Mouse (Mus musculus): ENCODE data around the gene Ankrd6.

The Ankrd6 gene

DNA sequence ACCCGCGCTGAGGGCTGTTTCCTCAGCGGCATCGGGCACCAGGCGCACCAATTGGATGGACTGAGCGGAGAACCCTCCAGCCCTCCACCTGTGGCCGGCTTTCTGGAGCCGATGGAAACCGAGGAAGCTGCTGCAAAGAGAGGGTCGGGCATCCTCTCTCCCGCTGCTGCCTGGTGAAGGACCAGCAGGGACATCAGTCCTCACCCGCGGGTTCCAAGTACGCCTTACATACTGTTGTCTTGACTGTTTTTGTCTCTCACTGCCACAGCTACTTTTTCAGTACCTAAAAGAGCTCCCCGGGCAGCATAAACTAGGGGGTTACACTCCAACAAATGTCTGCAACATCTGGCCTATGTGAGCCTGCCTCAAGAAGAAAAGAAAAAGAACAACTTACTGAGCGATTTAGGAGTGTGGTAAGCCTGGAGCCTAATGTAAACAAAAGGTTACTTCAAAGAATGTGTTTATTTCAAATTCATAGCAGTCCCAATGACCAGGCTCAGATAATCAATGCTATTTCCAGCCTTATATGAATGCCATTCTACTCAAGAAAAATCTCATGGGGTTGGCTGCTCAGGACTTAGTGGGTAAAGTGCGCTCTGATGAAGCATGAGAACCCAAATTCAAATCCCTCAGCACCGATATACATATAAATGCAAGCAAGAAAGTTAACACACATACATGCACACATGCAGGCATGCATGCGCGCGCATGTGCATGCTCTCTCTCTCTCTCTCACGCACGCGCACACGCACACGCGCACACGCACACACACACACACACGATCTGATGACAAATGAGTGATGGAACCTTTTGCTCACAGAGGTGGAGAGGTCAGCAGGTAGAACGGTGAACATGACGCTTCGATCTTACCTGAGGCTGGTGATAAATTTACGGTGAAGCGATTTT, 647 bp upstream of the Ankrd6 start:
- no peak for DNase-seq (ENCODE audit: low spot score in 2 of 2)

DNA sequence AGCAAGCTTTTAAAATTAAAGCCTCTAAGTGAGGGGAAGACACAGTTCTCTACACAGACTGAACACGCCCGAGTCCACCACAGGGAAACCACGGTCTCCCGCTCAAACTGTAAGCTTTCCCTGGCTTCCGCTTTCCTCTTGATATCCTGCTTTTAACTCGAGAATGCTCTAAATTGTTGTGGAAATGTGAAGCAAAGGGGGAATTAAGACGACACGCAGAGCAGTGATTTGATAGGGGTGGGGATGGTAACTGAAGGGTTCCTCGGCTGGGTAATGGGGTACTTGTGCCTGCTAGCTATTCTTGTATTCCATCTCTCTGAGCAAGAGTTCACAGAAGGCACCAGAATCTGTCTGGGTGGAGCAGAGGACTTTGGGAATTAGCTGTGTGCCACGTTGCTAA, 1.9 kb downstream of the Ankrd6 start:
- DNase-seq (ENCODE audit: low spot score in 2 of 2), result no peak

DNA sequence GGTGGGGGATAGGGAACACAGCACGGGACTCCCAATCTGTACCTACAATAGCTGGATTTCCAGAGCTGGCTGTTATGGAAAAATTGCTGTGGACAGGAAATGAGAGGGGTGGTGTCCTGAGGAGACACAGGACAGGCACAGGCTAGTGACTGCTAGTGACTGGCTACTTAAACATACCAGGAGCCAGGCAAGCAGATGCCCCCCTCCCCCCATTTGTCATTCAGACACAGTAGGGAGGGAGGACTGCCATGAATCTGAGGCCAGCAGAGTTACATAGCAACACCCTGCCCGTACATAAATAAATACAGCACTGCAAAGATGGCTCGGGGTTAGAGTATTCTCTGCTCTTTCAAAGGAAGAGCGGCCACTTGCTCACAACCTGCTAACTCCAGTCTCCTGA, 3.0 kb downstream of the Ankrd6 start:
- DNase-seq (ENCODE audit: low spot score in 2 of 2), result no peak

GRCm38 (mm10) chr4:32940984-32941383, 9.7 kb downstream of the Ankrd6 start:
- DNase-seq (ENCODE audit: low spot score in 2 of 2), result no peak

DNA sequence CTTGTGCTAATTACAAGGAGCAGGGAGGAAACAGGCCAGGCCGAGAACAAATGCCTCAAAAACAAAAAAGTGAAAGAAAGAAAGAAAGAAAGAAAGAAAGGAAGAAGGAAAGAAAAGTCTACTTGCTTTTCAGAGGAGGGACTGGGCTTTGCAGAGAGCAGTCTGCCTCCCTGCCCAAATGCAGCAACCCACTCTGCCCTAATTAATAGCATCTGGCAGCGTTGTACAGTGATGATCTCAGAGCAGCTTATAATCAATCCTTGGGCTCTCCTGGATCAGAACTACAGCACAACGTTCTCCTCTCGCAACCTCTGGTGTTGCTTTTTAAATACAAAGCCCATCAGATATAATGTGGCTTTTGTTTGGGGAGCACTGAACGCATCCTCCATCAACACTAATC, 10.7 kb downstream of the Ankrd6 start:
- DNase-seq (ENCODE audit: low spot score in 2 of 2), result no peak

- DNase-seq (ENCODE audit: low spot score in 2 of 2), result peak in 1 of 2 experiments; percentile 23
Observed at GRCm38 (mm10) chr4:32939521-32939920, 11.1 kb downstream of the Ankrd6 start.

DNA sequence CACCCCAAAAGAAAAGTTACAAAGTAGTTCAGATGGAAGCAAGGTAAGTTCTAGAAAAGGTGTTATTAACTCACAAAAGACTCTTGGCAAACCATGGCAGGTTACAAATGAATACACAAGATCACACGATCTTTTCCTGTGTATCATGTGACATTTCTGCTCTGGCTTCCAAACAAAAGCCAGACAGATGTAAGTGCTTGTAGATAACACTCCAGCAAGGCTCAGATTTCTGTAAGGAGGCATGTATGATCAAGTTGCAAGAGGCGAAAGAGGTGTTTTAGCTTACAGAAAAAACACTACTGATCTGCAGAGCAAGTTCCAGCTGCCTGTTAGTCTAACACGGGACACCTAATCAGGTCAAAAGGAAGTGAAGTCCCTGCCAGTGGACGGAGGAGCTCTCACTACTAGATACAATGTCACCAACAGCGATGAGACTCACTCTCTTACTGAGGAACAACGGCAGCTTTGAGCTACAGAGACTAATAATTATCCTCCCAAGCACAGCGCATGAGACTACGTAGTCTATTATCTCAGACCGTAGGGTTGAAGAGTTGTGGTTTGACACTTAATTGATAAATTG, 13.8 kb downstream of the Ankrd6 start:
- no peak for DNase-seq (ENCODE audit: low spot score in 2 of 2)

DNA sequence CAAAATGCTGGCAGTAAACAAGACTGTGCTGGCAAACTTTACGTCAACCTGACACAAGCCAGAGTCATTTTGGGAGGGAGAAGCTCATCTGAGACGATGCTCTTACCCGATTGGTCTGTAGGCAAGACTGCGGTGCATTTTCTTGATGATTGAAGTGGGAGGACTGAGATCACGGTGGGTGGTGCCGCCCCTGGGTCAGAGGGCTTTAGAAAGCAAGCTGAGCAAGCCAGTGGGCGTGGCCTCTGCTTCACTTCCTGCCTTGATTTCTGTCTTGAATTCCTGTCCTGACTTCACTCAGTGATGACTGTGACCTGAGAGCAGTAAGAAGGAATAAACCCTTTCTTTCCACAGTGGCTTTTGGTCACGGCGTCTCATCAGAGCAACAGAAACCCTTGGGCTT, 18.6 kb downstream of the Ankrd6 start:
- DNase-seq (ENCODE audit: low spot score in 2 of 2), result no peak

DNA sequence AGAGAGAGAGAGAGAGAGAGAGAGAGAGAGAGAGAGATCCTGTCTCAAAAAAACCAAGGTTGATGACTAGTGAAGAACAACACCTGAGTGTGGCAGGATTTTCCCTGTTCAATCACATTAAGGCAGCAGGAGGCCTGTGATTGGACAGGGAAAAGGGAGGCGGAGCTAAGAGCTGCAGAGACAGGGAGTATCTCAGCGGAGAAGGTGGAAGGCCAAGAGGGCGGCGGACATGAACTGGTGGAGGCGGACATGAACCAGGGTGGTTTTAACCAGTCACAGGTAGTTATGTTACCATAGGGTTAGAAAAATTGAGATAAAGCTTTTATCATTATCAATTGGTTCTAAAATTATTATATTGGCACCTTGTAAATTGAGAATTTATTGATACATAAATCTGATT, 20.9 kb downstream of the Ankrd6 start:
- no peak for DNase-seq (ENCODE audit: low spot score in 2 of 2)

GRCm38 (mm10) chr4:32928692-32929448, 21.8 kb downstream of the Ankrd6 start:
- DNase-seq (ENCODE audit: low spot score in 2 of 2), result no peak

GRCm38 (mm10) chr4:32923891-32924294, 26.7 kb downstream of the Ankrd6 start:
- DNase-seq (ENCODE audit: low spot score in 2 of 2), result no peak

DNA sequence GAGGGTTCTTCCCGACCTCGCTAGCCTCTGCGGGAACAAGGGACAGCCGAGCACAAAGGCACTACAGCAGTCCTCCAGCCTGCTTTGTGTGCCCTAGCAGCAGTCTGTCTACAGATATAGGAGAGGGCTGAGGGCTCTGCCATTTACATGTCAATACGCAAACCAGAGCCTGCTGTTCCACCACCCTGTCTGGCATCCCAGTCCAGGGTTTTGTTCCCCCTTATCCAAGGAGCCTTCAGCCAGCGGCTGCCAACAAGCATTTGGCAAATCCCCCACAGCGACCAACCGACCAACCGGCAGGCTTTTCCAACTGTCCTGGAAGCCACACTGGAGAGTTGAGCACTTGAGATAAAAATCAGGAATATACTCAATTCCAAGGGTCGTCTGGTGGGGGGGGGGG, 27.2 kb downstream of the Ankrd6 start:
- no peak for DNase-seq (ENCODE audit: low spot score in 2 of 2)

DNA sequence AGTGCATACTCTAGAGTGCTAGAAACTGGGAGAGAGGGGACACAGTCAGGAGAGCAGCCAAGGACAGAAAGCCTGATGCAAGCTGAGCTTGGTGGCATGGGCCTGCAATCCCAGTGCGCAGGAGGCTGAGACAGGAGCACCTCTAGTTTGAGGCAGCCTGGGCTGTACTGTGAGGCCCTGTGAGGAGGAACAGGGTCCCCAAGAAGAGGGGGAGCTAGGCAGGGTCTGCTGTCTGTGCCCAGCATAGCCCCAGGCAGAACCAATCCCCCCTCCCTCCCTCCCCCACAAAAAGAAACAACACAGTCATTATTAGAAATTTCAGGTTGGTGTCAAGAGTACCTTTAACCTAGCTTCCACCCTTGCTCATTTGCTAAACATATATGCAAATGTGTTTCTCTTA, 27.8 kb downstream of the Ankrd6 start:
- no peak for DNase-seq (ENCODE audit: low spot score in 2 of 2)

- no peak for DNase-seq (ENCODE audit: low spot score in 2 of 2)
Observed at GRCm38 (mm10) chr4:32920863-32921262, 29.8 kb downstream of the Ankrd6 start.

DNA sequence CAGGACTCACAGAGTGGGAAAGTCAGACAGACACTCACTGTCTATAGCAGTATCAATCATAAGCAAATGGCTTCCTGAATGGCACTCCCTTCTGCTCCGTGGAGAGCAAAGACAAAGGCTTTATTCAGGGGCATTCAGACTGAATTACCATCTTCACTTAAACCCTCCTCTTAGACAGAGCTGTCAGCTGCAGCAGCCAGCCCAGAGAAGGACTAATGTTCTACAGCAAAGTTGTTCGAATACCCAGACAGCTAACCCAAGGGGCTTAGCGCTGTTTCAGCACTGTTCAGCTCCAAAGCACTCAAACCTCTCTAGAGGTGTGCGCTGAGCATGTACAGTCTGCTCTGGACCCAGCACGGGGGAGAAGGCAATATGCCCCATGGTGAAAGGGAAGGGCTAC, 32.1 kb downstream of the Ankrd6 start:
- DNase-seq (ENCODE audit: low spot score in 2 of 2), result no peak

DNA sequence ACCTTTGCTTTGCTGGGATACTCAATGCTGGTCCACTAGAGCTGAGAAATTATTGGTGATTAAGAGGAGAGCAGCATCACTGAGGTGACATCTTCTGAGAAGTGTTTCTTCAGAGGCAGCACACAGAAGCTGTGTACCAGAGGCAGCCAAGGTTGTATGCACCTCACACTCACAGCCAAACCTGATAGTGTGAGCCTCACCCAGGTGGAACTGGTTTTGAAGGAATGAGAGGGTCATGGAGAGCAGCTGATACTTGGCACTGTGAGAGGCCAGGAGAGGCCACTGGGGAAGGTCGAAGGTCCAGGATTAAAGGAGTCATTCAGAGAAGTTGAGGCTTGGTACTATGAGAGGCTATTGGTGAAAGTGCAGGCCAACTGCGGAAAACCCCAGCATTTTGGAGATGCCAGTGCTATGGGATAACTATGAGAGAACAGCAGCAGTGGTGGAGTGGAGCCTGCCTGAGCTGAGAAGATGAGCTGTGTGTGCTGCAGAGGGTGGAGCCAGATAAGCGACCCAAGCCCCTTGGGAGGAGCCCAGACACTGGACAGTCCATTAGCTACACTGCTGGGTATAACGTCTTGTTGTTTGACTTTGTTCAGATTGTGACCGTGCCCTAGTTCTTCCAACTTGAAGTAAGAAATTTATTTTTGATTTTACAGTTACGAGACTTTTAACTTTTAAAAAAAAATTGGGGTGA, 33.8 kb downstream of the Ankrd6 start:
- DNase-seq (ENCODE audit: low spot score in 2 of 2), result no peak

GRCm38 (mm10) chr4:32915928-32916327, 34.7 kb downstream of the Ankrd6 start:
- no peak for DNase-seq (ENCODE audit: low spot score in 2 of 2)

GRCm38 (mm10) chr4:32909996-32910395, 40.6 kb downstream of the Ankrd6 start:
- DNase-seq (ENCODE audit: low spot score in 2 of 2), result no peak

DNA sequence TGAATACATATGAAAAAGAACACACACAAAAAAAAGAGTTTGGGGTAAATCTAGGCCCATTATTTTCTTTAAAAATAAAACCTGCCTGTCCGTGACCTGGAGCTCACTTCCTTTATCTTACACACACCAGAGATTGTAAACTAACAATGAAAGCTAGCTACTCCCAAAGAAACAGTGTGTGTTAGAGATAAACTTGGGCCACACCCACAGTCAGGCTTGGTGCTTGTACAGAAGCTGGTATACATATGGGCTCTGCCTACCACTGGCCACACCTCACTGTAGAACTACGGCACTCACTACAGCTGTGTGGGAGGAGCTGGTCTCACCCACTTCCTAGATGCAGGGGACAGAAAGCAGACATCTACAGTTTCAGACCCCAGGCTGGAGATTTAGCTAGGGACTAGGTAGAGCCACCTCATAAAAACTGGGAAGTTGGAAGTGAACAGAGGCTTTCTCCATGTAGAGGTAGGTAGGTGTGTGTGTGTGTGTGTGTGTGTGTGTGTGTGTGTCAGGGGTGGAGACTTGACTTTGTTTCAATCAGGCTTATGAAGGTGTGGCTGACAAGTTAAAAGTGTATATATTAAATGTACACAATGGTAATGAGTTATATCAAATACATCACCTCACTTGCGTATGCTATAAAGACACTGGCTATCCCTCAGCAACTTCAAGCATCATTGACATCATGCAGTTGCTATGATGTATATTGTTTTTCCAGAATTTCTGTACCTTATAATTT, 41.2 kb downstream of the Ankrd6 start:
- DNase-seq (ENCODE audit: low spot score in 2 of 2), result no peak

DNA sequence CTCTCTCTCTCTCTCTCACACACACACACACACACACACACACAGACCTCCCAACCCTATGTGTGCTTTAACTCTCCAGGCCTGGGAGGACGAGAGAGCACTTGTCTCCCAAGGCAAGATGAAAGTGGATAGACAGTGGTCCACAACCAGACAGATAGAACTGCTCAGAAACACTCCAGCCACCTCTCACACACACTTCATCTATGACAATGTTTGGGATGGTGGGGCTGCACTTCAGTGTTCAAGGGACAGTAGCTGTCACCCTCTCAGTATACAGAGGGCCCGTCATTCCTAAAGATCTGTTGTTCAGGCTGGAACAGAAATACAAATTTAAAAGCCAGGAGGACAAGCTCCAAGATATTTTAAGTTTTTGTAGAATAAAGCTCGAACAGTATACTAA, 43.0 kb downstream of the Ankrd6 start:
- no peak for DNase-seq (ENCODE audit: low spot score in 2 of 2)

- DNase-seq (ENCODE audit: low spot score in 2 of 2), result peak in 1 of 2 experiments; percentile 44
Observed at GRCm38 (mm10) chr4:32906627-32907026, 44.0 kb downstream of the Ankrd6 start.

Measured in frontal cortex, postnatal 14 days (tissue).